Mouse (Mus musculus) thymus, postnatal 0 days (tissue): Measurements from ENCODE around the gene Nlgn1. TPM values are rescaled to one million over a fixed set of nuclear protein-coding genes. Genes with fewer than 3 reads are reported as not detected.

Experiments used
- DNase-seq: peaks from one replicate; pipeline ENCODE4 v3.0.0-alpha.2; 2015; ENCODE audit warnings: low spot score
- polyA plus RNA-seq: library from polyadenylated mRNA; unstranded; fragments of >200 nt; fragmentation: Nextera tagmentation; extraction: Ambion mirVana; gene quantifications from 2 replicates; pipeline ENCODE4 v1.2.1, GENCODE M21; 2015

Nlgn1 gene
- polyA plus RNA-seq, 1 experiment from 2014 or later = 2.3 TPM

GRCm38 (mm10) chr3:26095551-26095950 lies 236.7 kb downstream of the Nlgn1 start:
- DNase-seq = no peak

- DNase-seq = no peak
These were observed 262.9 kb downstream of the Nlgn1 start for GRCm38 (mm10) chr3:26069366-26069765.

GRCm38 (mm10) chr3:26050769-26051168 lies 281.5 kb downstream of the Nlgn1 start:
- DNase-seq = no peak

- no peak for DNase-seq
These were observed 289.3 kb downstream of the Nlgn1 start for GRCm38 (mm10) chr3:26042966-26043365.

GRCm38 (mm10) chr3:26039696-26040095 lies 292.6 kb downstream of the Nlgn1 start:
- no peak for DNase-seq

- DNase-seq = no peak
These were observed 306.2 kb downstream of the Nlgn1 start for GRCm38 (mm10) chr3:26026025-26026424.

- no peak for DNase-seq
These were observed 309.0 kb downstream of the Nlgn1 start for GRCm38 (mm10) chr3:26023217-26023616.

- DNase-seq = no peak
These were observed 310.6 kb downstream of the Nlgn1 start for GRCm38 (mm10) chr3:26021632-26022184.

- no peak for DNase-seq
These were observed 320.8 kb downstream of the Nlgn1 start for GRCm38 (mm10) chr3:26011310-26012078.

GRCm38 (mm10) chr3:26002863-26003608 lies 329.2 kb downstream of the Nlgn1 start:
- no peak for DNase-seq

- DNase-seq = no peak
These were observed 329.9 kb downstream of the Nlgn1 start for GRCm38 (mm10) chr3:26002367-26002766.

GRCm38 (mm10) chr3:25967546-25967945 lies 364.7 kb downstream of the Nlgn1 start:
- DNase-seq = no peak

GRCm38 (mm10) chr3:25964237-25964636 lies 368.0 kb downstream of the Nlgn1 start:
- no peak for DNase-seq

- DNase-seq = no peak
These were observed 368.7 kb downstream of the Nlgn1 start for GRCm38 (mm10) chr3:25963568-25963967.

- no peak for DNase-seq
These were observed 415.7 kb downstream of the Nlgn1 start for GRCm38 (mm10) chr3:25916535-25916934.

GRCm38 (mm10) chr3:25914365-25915065 lies 417.7 kb downstream of the Nlgn1 start:
- no peak for DNase-seq

GRCm38 (mm10) chr3:25903140-25903809 lies 429.0 kb downstream of the Nlgn1 start:
- no peak for DNase-seq

GRCm38 (mm10) chr3:25897456-25897855 lies 434.8 kb downstream of the Nlgn1 start:
- DNase-seq = no peak

GRCm38 (mm10) chr3:25884797-25885196 lies 447.5 kb downstream of the Nlgn1 start:
- DNase-seq = no peak

GRCm38 (mm10) chr3:25869161-25869560 lies 463.1 kb downstream of the Nlgn1 start:
- DNase-seq = no peak

- DNase-seq = no peak
These were observed 473.9 kb downstream of the Nlgn1 start for GRCm38 (mm10) chr3:25858384-25858783.
